Mouse (Mus musculus): Measurements from ENCODE around the gene Kif16b.

DNA sequence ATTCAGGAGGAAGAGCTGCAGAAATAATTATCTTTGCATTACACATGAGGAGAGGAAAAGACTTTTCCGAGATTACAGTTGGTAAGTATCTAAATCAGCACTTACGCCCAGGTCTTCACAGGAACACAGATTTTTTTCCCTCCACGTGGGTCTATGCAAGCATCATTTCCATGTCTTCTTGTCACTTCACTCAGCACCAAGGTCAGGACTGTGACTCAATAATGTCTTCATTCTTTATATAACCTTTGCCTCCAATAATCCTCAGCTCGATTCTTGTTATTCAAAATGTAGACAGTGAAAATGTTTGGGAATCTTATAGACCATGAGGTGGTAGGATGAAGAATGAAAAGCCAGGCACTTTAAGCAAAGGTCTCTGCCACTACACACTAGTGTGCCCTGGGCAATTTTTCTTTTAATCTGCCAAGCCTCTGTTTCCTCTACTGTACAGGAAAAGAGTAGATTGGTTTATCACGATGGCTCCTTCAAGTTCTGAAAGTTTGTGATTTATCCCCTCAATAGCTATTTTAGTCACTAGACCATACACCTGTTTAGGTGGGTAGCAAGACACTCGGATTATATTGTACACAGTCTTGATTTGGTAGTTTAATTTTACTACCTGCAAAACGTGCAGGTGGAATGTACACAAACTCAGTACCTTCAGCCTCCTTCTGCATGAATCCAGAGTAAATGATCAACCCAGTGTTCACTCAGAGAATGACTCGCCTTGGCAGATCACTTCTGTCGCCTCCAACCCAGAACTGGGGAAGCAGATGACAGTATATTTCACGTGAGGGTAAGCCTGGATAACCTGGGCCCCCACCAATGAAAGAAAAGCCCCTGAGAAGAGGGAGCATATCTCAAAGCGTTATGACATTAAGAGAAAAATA lies 316.2 kb downstream of the Kif16b start:
- TF ChIP-seq POLR2A (IDR thresholded peaks at IDR 0.05; ENCODE audit: insufficient read depth, low read depth, low read length) (no peak), CTCF (IDR thresholded peaks at IDR 0.05) (no peak)

Data from heart, adult 2 months (tissue).